Mouse (Mus musculus): ENCODE results near the gene Uchl5.
A peak's percentile ranks its signal among the peaks of the same experiment; 100 is the strongest.

Uchl5 gene

DNA sequence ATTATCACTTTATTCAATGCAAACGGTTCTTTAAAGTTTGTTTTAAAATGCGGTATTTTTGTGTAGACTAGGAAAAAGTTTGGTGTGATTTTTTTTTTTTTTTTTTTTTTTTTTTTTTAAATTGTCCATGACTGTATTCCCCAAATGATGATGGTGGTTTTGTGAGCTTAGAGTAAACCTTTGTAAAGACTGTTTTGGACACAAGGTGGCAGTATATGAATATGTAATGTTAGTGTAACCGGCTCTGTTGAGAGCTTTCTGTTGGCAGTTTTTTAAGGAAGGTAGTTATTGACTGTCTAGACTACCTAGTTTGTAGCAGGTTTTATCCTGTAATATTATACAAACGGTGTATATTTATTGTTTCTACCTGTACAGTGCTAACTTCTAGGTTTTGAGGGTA, 26.5 kb downstream of the Uchl5 start:
- peak; percentile 82 for DNase-seq

DNA sequence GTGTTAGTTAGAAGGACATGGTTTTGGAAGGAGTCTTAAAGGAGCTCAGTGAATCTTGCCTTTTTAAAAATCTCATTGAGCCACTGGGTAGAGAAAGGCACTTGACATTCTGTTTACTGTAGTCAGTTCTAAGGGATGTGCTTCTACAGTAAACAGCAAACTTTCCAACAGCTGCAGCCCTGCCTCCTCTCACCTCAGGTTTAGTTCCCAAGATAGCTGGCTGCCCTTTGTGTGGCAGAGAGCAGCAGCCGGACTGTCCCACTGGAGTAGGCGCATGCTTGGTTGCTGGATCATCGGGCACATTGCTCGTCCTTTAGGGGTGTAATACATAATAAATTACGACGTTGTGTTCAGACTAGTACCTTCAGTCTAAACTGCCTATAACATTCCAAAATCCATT, 32.0 kb downstream of the Uchl5 start:
- no peak for DNase-seq

GRCm38 (mm10) chr1:143813676-143814360, 36.7 kb downstream of the Uchl5 start:
- DNase-seq: peak; percentile 83

DNA sequence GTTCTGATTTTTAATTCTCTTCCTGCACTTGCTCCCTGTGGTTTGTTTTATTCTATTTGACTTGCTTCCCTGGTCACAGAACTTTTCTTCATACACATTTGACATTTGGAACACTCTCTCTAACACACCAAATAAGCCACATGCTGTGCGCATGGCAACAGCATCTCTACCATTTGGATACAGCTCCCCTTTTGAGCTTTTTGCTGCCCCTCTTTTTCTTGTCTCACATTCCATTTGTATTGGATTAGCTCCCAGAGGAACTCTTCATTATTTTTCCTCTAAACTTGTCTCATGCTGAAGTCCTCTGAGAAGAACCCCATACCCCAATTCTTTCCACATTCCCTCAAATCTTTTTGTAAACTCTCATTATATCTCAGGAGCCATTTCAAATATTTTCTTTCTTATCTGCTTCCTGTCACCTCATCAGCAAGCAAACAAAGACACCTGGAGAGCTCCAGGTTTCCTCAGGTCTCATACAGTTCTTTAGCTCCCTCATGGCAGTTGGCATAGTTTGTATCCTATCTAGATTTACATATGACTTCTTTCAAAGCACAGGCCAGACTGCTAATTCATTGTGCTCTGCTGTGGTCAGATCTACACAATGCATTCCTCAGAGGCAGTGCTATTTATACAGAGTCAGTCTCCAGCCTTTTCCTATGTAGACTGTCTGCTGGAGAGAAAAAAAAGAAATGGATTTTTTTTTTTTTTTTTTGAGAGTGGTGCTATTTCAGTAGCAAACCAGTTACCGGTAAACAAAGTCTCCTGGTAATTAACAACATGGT, 43.2 kb downstream of the Uchl5 start:
- DNase-seq: no peak

DNA sequence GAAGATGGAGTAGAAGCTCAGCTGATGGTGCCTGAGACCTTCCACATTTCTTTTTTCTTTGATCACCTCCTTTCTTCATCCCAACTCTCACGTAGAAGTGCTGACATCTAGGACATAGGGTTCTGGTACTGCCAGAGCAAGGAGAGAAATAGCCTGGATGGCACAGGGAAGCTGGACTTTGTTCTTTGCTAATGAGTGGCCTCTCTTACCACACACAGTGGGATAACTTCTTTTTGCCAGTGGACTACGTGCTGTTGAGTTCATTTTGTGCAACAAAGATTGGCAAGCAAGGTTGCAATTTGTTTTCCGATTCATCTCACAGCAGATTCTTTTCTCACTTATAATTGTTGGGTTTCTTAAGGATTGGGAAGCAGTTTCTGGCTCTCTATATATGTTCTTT, 45.6 kb downstream of the Uchl5 start:
- DNase-seq: no peak

DNA sequence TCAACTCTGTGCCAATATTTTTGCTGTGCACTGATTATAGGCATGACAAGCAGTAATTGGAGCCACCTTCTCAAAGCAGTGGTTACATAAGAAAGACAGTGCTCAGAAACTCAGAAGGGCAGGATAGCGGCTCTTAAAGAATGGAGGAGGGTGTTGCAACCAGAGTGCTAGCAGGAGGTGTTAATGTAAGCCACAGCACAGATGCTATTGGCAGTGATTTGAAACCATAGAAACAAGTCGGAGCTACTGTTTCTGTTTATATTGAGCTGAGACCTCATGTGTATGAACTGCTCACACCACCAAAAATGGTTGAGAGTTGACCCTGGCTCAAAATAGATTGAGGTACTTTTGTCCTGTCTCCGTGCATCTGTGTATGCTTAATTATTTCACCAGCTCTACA, 53.6 kb downstream of the Uchl5 start:
- no peak for DNase-seq

DNA sequence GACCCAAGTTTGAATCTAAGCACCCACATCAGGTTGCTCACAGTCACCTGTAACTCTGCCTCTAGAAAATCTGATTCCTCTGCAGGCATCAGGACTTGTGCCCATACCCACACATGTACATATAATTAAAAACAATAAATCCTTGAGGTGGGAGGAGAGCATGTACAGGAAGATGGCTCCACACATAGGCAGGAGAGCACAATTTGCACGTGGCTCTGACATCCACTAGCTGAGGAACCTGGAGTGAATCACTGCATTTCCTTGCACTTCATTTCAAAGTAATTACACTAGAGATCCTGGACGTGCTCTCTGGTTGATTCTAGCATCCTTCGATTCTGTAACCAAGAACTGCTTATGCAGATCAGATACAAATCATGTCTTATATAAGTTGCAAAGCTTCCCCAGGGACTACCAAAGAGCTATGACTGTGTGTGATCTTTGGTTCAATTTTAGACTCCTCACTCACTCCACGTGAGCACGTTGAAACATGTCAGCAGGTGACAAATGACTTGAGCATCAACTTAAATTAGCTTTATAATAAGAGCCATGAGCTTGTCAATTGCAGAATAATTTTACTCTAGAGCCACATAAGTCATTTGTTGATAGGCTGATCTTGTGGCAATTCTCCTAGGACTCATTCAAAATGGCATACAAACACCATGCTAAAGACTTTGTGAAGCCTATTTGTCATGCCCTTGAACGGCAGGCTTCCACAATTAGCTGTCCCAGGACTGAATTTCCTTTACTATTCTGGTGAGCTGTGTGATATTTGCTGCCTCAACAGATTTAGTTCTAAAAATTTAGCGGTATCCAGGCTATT, 59.5 kb downstream of the Uchl5 start:
- no peak for DNase-seq

GRCm38 (mm10) chr1:143837681-143838080, 60.6 kb downstream of the Uchl5 start:
- DNase-seq: no peak

DNA sequence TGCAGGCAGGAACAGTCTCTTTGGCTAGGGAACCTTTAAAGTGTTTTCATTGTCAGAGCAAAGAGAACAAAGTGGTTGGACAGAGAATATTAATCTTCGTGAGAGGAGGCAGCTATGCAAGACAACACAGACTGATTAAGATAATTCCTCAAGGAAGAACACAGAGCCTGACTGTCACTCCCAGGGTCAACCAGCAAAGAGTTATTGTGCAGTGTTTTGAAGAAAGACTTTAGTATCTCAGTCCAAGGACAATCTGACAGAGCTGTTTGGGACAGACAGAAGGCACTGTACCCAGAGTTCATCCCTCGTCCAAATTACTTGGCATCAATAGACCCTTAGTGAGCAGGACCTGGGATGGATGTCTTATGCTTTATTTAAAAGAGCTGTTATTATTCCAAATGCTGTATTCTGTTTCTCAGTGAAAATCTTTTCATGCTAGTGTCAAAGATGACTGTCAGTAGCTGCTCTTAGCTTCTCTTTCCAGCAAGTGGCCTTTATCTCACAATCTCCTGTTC, 61.9 kb downstream of the Uchl5 start:
- no peak for DNase-seq

- no peak for DNase-seq
Observed at GRCm38 (mm10) chr1:143852329-143852728, 75.3 kb downstream of the Uchl5 start.

GRCm38 (mm10) chr1:143852779-143853358, 75.8 kb downstream of the Uchl5 start:
- DNase-seq: peak; percentile 12

DNA sequence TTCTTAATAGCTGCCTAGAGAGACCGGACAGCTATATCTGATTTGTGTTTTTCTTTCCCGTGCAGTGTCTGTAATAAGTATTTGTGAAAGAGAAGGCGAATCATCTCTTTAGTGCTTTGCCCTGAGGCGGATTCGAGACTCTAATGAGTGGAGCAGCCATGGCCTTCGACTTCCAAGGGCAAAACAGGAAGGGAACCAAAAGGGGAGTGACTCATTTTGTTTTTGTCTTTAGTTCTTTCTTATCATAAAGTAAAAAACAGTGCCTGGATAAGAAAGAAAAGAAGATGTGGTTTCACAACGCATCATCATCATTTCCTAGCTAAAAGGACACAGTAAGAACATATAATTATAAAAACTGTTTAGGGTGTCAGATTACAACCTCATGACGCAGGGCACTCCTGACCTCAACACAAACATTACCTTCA, 76.6 kb downstream of the Uchl5 start:
- no peak for DNase-seq

DNA sequence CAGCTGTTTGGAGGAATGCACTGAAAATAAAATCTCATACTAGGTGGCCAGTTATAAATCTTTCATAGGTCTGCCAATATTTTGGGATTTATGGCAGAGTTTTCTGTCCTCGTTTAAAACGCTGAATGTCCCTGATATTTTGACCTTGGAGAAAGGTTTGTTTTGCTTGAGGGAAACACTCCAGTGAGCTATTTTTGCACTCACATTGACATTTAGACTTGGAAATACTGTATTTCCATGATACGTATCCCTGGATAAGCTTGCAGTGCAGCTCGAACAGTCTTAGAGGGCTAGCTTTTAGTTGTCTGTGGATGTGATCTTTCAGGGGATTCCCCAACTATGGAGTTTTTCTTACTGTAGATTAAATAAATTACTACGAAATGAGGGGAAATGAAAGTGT, 78.6 kb downstream of the Uchl5 start:
- DNase-seq: no peak
